Mouse (Mus musculus): ENCODE measurements around the gene Pakap.

DNA sequence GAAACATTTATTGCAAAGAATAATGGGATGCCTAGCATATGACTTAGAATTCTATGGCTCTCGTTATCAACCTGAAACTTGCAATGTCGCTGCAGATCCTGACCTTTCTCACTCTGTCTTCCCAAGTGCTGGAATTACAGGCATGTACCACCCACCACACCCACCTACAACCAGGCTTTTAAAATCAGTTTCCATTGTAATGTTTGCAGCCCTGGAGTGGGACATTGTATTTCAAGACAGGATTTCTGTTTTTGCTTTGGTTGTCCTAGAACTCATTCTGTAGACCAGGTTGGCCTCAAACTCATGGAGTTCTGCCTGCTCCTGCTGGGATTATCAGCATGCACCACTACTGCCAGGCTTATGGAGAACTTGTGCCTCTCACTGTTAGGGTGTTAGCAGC, 374.9 kb downstream of the Pakap start:
- TF ChIP-seq CTCF (IDR thresholded peaks at IDR 0.05; ENCODE audit: low read depth, low read length) = no peak
- no peak for TF ChIP-seq POLR2A (IDR thresholded peaks at IDR 0.05; ENCODE audit: borderline replicate concordance, low read depth, low read length)

All from bone marrow macrophage, adult 2 months (primary cell).